In genomic region chrX:145307174-145307573, GRCm38 (mm10) we compare ENCODE assay signal across 8 mouse cellular contexts. TPM values are rescaled to one million over a fixed set of nuclear protein-coding genes. Genes with fewer than 3 reads are reported as not detected.
DNase-seq lines count a peak whose midpoint lies in the region; ATAC-seq and TF ChIP-seq lines count a peak whose summit lies in the region.

No protein-coding gene starts in this region.

- H3K27ac ChIP-seq in heart, adult 2 months, result no peak overlapping the region
- H3K27ac ChIP-seq in heart, embryonic 11.5 days (ENCODE audit: low read depth, low read length), result no peak overlapping the region
- H3K27ac ChIP-seq in neural tube, embryonic 11.5 days (ENCODE audit: low read depth, low read length), result no peak overlapping the region

- intact Hi-C loops in heart, adult 2 months (cut with DNase I), result loop anchor here (5.0 kb wide), 1 partner anchor 905 kb away; no protein-coding TSS in a partner anchor
- intact Hi-C loops in heart, postnatal 10 days (cut with DNase I), result loop anchor here (5.0 kb wide), 1 partner anchor 905 kb away; no protein-coding TSS in a partner anchor
- intact Hi-C loops in left cerebral cortex, postnatal 14 days (cut with DNase I), result loop anchor here (5.0 kb wide), 1 partner anchor 900 kb away; no protein-coding TSS in a partner anchor

- H3K79me2 ChIP-seq in heart, adult 2 months (replicated peaks; ENCODE audit: control insufficient read depth, insufficient read depth, low read length), result no peaks in the 10 kb centered on the region

- TF ChIP-seq EP300 in heart, adult 2 months (IDR thresholded peaks at IDR 0.05; ENCODE audit: insufficient read depth, low read depth, low read length), result no peak

- no peaks in the 10 kb centered on the region for H3K4me1 ChIP-seq in heart, adult 2 months (ENCODE audit: control insufficient read depth, insufficient read depth, low read length)
- no peaks in the 10 kb centered on the region for H3K4me1 ChIP-seq in heart, embryonic 11.5 days (ENCODE audit: control insufficient read depth, insufficient read depth, low read length)
- no peaks in the 10 kb centered on the region for H3K4me1 ChIP-seq in neural tube, embryonic 11.5 days (ENCODE audit: control insufficient read depth, insufficient read depth, low read length)

- WGBS in heart, adult 2 months, result 15% methylated on average over 2 of the region's 2 CpGs
- WGBS in heart, embryonic 11.5 days (ENCODE audit: insufficient replicate concordance), result 7% methylated on average over 2 of the region's 2 CpGs
- 10% methylated on average over 2 of the region's 2 CpGs for WGBS in neural tube, embryonic 11.5 days

- H3K36me3 ChIP-seq in heart, adult 2 months (ENCODE audit: control insufficient read depth, insufficient read depth, low read length), result no peaks in the 10 kb centered on the region
- no peaks in the 10 kb centered on the region for H3K36me3 ChIP-seq in heart, embryonic 11.5 days (ENCODE audit: control insufficient read depth, insufficient read depth, low read length)
- H3K36me3 ChIP-seq in neural tube, embryonic 11.5 days (ENCODE audit: control insufficient read depth, insufficient read depth, low read length), result no peaks in the 10 kb centered on the region

- H3K9ac ChIP-seq in heart, adult 2 months (ENCODE audit: low read depth, low read length), result no peak overlapping the region
- no peak overlapping the region for H3K9ac ChIP-seq in heart, embryonic 11.5 days (ENCODE audit: low read depth, low read length)
- H3K9ac ChIP-seq in neural tube, embryonic 11.5 days (ENCODE audit: low read length), result no peak overlapping the region

- H3K4me3 ChIP-seq in heart, adult 2 months, result no peak overlapping the region
- no peak overlapping the region for H3K4me3 ChIP-seq in heart, embryonic 11.5 days (ENCODE audit: low read depth, low read length)
- no peak overlapping the region for H3K4me3 ChIP-seq in neural tube, embryonic 11.5 days (ENCODE audit: low read depth, low read length)

- no peak overlapping the region for H3K4me2 ChIP-seq in heart, embryonic 11.5 days
- no peak overlapping the region for H3K4me2 ChIP-seq in neural tube, embryonic 11.5 days (ENCODE audit: low read depth)

- no peaks in the 10 kb centered on the region for H3K9me3 ChIP-seq in heart, embryonic 11.5 days (replicated peaks; ENCODE audit: control insufficient read depth, low read length)
- H3K9me3 ChIP-seq in neural tube, embryonic 11.5 days (ENCODE audit: control insufficient read depth, low read length), result no peaks in the 10 kb centered on the region

- no peak for TF ChIP-seq POLR2A in heart, adult 2 months (IDR thresholded peaks at IDR 0.05; ENCODE audit: insufficient read depth, low read depth, low read length)

- no peaks in the 10 kb centered on the region for H3K27me3 ChIP-seq in heart, adult 2 months (ENCODE audit: control insufficient read depth, insufficient read depth, low read length)
- no peaks in the 10 kb centered on the region for H3K27me3 ChIP-seq in heart, embryonic 11.5 days (ENCODE audit: control insufficient read depth, insufficient read depth, low read length)
- H3K27me3 ChIP-seq in neural tube, embryonic 11.5 days (ENCODE audit: control insufficient read depth, insufficient read depth, low read length), result no peaks in the 10 kb centered on the region

- peak; percentile 63 for TF ChIP-seq CTCF in heart, adult 2 months (IDR thresholded peaks at IDR 0.05)

- no peak for ATAC-seq in heart, embryonic 11.5 days (replicated peaks; ENCODE audit: insufficient number of reproducible peaks, low FRiP score, low TSS enrichment)
- no peak for ATAC-seq in neural tube, embryonic 11.5 days (ENCODE audit: insufficient read depth, low FRiP score, low TSS enrichment)

- DNase-seq in heart, adult 2 months, result peak in 1 of 2 experiments; percentile 1
- DNase-seq in ES-CJ7 (ENCODE audit: low read depth, low spot score), result peak; percentile 34
- DNase-seq in c-Kit-positive CD71-negative TER-119-negative erythroid progenitor cells, embryonic 14.5 days (ENCODE audit: low read depth), result peak; percentile 23
- peak; percentile 25 to 38 for DNase-seq in heart, postnatal 10 days
- peak; percentile 37 to 49 for DNase-seq in left cerebral cortex, postnatal 14 days (ENCODE audit: low spot score in 2 of 2)
- peak; percentile 12 for DNase-seq in neural tube, embryonic 11.5 days (ENCODE audit: low spot score)
- DNase-seq in spleen, postnatal 14 days (ENCODE audit: low spot score in 2 of 2), result no peak

RNA-seq across cellular contexts. Expression of gene Lhfpl1, which starts 41.7 kb away (rescaled TPM):
- total RNA-seq in heart, adult 2 months (2021), result not detected
- 0.09 TPM in 1 of 2 replicates, not detected in the other for polyA plus RNA-seq in heart, adult 2 months (2012; rRNA removed)
- polyA plus RNA-seq in heart, embryonic 11.5 days (2014; fragmentation: Nextera tagmentation; extraction: Ambion mirVana), result 1.1 TPM in 2 replicates
- not detected for total RNA-seq in heart, postnatal 10 days (2021)
- total RNA-seq in left cerebral cortex, postnatal 14 days (2021), result under 1 TPM; 0.24 to 0.82 TPM
- polyA plus RNA-seq in neural tube, embryonic 11.5 days (2014; fragmentation: Nextera tagmentation; extraction: Ambion mirVana), result 1.3 and 1.4 TPM in 2 replicates

Comparison
In these comparisons a context has a peak if more than half of its experiments do, and no peak if none do; other contexts are left out.
1. DNase-seq: peak in ES-CJ7 (single experiment), c-Kit-positive CD71-negative TER-119-negative erythroid progenitor cells, embryonic 14.5 days (single experiment), heart, postnatal 10 days (2 of 2), left cerebral cortex, postnatal 14 days (2 of 2) and neural tube, embryonic 11.5 days (single experiment); none in spleen, postnatal 14 days (0 of 2).